Mouse (Mus musculus): ENCODE results near the gene Cuedc1.
A peak's percentile ranks its signal among the peaks of the same experiment; 100 is the strongest.

Gene Cuedc1

GRCm38 (mm10) chr11:88098021-88098729, at the start of gene Cuedc1:
Gene Cuedc1, plus strand, starts transcription at chr11:88098058.
- DNase-seq (ENCODE audit: low read depth) = no peak

GRCm38 (mm10) chr11:88048961-88049670, 48.7 kb upstream of the Cuedc1 start:
- peak; percentile 41 for DNase-seq (ENCODE audit: low read depth)

DNA sequence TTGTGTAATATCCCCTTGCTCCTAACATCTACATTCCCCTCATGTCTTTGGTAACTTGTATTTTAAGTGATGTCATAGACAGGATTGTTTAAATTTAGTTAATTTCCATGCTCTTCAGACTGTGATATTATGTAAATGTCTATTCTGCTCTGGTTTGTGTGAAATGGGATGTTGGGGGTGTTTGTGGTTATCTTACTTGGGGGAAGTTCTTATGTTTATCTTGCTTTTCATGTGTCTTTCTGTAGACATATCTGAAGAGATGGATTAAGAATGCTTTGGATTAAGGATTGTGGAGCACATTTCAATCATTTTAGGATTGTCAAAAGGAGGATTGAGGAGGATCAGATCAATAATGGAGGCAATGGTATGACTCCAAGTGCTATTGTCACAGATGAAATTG, 48.1 kb upstream of the Cuedc1 start:
- no peak for DNase-seq (ENCODE audit: low read depth)

DNA sequence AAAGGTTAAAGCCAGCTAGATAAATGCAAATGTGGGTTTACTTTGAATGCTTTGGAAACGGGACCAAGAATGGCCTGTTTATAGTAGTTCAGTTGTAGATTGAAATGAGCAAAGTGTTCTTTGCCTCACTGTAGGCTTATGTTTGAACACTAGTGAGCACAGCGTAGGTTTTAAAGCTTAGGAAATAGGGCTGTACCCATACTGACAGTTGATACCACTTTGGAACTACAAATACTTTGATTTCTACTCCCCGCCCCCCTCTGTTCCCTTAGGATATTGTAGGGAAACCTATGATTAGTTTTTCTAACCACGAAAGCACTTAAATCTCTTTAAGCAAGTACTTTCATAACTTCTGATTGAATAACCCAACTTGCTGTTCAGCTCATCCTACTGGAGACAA, 45.2 kb upstream of the Cuedc1 start:
- DNase-seq (ENCODE audit: low read depth) = no peak

- no peak for DNase-seq (ENCODE audit: low read depth)
Measured at GRCm38 (mm10) chr11:88053821-88054220, 44.0 kb upstream of the Cuedc1 start.

DNA sequence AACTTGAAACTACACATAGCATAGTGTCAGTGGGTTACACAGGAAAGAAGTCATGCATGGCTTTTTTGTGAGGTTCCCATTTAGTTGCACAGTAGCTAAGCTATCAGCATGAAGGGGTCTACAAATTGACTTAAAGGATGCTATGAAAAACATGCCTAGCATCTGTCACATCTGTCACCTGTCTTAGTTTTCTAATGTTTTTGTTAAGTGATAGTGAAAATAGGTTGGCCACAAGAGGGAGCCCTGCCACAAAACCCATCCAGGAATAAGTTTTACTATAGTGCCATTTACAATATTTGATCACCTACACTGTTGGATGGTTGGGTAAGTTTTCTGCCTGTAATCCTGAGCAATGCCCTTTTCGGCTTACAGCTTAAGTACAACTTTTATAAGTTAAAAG, 43.3 kb upstream of the Cuedc1 start:
- peak; percentile 79 for DNase-seq (ENCODE audit: low read depth)

- no peak for DNase-seq (ENCODE audit: low read depth)
Measured at GRCm38 (mm10) chr11:88055777-88056176, 42.1 kb upstream of the Cuedc1 start.

DNA sequence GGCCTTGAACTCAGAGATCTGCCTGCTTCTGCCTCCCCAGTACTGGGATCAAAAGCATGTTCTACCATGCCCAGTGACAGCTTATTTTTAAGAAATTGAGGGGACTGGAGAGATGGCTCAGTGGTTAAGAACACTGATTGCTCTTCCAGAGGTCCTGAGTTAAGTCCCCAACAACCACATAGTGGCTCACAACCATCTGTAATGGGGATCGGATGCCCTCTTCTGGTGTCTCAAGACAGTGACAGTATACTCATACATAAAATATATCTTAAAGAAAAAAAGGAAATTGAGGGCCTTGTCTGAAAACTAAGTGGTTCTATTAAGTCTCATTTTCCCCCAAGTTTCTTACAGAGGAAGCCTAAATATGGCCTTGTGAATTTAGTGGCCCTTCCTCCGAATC, 40.1 kb upstream of the Cuedc1 start:
- peak; percentile 26 for DNase-seq (ENCODE audit: low read depth)

GRCm38 (mm10) chr11:88059141-88059540, 38.7 kb upstream of the Cuedc1 start:
- DNase-seq (ENCODE audit: low read depth) = peak; percentile 84

DNA sequence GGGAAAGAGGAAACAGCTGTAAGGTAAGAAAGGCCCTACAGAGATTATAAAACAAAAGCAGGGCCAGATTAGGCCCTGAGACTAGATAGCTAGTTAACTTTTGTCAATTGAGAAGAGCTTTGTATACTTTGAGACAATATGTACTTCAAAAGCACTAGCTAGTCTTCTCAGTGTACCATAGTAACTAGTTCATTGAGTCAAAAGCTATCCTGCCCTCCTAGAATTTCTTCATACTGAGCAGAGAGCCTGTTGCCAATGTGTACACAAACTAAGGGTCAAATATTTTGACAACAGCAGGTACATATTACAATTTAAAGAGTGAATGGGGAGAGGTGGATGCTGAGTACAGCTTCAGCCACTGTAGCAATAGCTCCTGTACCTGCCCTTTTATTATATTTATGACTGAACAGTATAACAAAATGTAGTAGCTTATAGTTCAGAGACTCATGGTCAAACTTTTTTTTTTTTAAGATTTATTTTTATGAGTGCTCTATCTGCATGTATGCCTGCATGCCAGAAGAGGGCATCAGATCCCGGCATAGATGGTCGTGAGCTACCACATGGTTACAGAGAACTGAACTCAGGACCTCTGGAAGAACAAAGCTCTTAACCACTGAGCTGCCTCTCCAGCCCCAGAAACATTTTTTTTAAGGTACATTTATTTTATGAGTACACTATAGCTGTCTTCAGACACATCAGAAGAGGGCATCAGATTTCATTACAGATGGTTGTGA, 35.8 kb upstream of the Cuedc1 start:
- peak; percentile 45 for DNase-seq (ENCODE audit: low read depth)

DNA sequence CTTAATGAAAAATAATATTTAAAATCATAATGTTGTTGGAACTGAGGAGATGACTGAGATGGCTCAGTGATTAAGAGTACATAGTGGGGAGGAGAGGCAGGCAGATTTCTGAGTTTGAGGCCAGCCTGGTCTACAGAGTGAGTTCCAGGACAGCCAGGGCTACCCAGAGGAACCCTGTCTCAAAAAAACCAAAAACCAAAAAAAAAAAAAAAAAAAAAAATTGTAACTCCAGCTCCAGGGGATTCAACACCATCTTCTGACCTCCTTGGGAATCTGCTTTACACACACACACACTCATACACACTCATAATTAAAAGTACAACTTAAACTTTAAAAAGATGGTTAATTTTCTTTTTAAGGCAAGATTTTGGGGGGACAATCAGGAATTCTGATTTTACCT, 32.1 kb upstream of the Cuedc1 start:
- no peak for DNase-seq (ENCODE audit: low read depth)

DNA sequence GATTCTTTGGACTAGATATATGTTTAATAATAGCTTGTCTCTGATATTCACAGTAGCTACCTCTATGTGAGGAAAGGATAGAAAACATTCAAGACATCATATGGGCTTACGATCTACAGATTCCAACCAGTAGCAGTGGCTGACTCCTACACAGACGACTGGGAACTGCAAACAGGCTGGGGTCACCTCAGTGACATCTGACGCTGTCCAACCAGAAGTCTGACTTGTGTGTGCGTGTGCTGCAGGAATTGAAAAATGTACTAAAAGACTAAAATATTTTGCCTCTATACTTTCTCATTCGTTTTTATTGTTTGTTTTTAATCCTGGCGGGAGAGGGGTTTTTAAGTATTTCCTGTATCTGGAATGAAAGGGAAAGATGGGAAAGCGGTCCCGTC, 30.7 kb upstream of the Cuedc1 start:
- DNase-seq (ENCODE audit: low read depth) = no peak

DNA sequence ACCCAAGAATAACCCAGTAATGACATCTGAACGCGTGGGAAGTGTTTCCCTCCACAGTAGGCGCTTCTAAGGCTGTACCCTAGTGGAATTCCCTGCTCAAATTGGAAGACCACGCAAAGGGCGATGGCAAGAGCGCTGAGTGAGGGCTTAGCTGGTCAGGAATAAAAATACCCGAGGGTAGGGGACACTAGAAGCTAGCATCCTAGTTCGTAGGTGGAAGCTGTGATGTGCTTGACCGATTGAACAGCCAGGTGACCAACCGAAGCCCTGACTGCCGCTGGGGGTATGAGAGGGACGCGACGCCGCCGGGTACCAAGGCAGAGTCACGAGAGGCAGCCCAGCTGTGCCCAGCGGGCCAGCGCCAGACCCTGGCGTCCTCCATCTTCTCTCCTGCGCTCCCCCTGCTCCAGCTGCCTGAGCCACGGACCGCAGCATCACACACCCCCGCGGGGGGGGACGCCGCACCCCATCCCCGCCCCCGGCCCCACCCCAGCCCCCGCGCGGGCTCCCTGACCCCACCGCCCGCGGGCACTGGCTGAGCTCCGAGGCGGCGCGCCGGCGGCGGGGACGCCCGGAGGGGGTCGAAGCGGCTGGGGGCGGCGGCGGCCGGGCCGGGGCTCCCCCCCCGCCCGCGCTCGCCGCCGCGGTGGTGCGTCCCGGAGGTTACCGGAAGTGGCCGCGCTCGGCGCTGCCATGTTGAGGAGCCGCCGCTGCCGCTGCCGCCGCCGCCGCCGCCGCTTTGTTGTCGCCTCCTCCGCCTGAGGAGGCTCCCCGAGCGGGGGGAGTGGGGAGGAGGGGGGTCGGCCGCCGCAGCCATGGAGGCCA, 30.1 kb upstream of the Cuedc1 start, which contains the start of gene Vezf1:
Gene Vezf1 (plus strand): TSS at position 694 of the 825 bp plus-strand sequence.
- peak; percentile 86 for DNase-seq (ENCODE audit: low read depth)

DNA sequence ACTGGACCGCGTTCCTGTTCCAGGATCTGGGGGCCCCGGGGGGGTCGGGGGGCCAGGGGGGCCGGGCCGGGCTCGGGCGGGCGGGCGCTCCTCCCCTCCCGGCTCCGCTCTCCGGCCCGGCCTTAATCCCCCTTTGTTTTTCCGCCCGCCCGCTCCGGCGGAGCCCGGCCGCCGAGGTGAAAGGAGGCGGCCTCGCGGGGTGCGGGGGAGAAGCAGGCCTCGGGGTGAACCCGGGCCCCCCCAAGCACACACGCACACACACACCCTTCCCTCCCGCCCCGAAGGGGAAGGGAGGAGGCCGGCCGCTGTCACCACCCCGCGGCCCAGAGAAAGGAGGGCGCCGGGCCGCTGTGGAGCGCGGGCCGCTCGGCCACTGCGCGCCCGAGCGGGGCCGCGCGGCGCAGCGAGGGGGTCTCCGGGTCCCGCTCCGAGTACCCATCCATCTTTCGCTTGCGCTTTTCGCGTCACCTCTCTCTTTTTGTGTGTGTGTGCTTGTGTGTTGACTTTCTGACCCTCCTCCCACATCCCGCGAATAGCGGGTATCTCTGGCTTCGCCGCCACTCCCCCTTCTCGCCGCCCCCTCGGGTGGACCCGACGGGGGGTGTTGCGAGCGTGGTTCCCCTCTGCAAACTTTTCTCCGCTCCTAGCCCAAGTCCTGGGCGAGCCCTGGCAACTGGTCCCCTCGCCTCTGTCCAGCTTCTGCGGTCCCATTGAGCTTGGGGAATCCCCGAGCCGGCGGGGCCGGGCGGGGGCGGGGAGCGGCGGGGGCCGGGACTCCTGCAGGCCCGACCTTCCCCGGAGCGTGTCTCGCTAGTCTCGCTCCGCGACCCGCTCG, 29.2 kb upstream of the Cuedc1 start:
- DNase-seq (ENCODE audit: low read depth) = peak; percentile 70

GRCm38 (mm10) chr11:88069246-88069570, 28.6 kb upstream of the Cuedc1 start:
- DNase-seq (ENCODE audit: low read depth) = no peak

- DNase-seq (ENCODE audit: low read depth) = peak; percentile 31
Measured at GRCm38 (mm10) chr11:88070392-88070791, 27.5 kb upstream of the Cuedc1 start.

DNA sequence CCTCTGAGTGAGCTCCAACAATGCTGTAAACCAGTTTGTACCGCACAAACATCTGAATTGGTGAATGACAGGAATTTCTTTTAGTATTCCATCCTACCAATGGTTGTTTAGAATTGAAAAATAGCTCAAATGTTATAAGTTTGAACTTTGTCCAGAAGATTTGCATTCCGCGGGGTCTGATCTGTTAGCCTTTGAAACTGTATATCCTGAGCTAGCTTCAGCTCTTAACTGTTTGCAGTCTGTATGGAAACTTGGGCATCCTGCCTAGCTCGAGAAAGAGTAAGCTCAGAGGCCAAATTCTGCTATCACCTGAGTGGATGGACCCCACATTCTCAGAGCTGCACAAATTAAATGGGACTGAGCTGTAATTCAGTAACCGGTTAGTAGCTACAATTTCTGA, 26.7 kb upstream of the Cuedc1 start:
- DNase-seq (ENCODE audit: low read depth) = no peak

GRCm38 (mm10) chr11:88073343-88073875, 24.4 kb upstream of the Cuedc1 start:
- DNase-seq (ENCODE audit: low read depth) = no peak

GRCm38 (mm10) chr11:88075701-88076100, 22.2 kb upstream of the Cuedc1 start:
- DNase-seq (ENCODE audit: low read depth) = no peak

- no peak for DNase-seq (ENCODE audit: low read depth)
Measured at GRCm38 (mm10) chr11:88076394-88076793, 21.5 kb upstream of the Cuedc1 start.

GRCm38 (mm10) chr11:88083699-88084098, 14.2 kb upstream of the Cuedc1 start:
- DNase-seq (ENCODE audit: low read depth) = no peak
